Mouse (Mus musculus) kidney, embryonic 16.5 days (tissue): ENCODE measurements around the gene Tob2. TPM values are rescaled to one million over a fixed set of nuclear protein-coding genes. Genes with fewer than 3 reads are reported as not detected.

Experiments used
- ATAC-seq: fragments of 200-750 bp; cut with Nextera tagmentation; 2 replicates; pipeline ENCODE4 v1.8.0; 2017; ENCODE audit warnings: moderate TSS enrichment; ENCODE audit not compliant: low FRiP score, low TSS enrichment
- H3K27ac ChIP-seq: fragments of 300-500 bp; sonication (generic); 2 replicates; pipeline ENCODE4 v1.5.1; 2014; ENCODE audit warnings: low read length
- H3K27me3 ChIP-seq: fragments of 300-500 bp; sonication (generic); 2 replicates; pipeline ENCODE4 v1.6.1; 2014; ENCODE audit warnings: low read length, control low read depth, mixed read lengths; ENCODE audit not compliant: insufficient read depth
- H3K36me3 ChIP-seq: fragments of 300-500 bp; sonication (generic); 2 replicates; pipeline ENCODE4 v1.6.1; 2014; ENCODE audit warnings: low read length, control low read depth, mixed read lengths; ENCODE audit not compliant: insufficient read depth
- H3K4me1 ChIP-seq: fragments of 300-500 bp; sonication (generic); 2 replicates; pipeline ENCODE4 v1.6.1; 2014; ENCODE audit warnings: low read length, control low read depth, mixed read lengths; ENCODE audit not compliant: insufficient read depth
- H3K4me2 ChIP-seq: fragments of 300-500 bp; sonication (generic); replicated peaks from 2 replicates; pipeline ENCODE4 v1.6.1; 2014; ENCODE audit warnings: low read depth, low read length
- H3K4me3 ChIP-seq: fragments of 300-500 bp; sonication (generic); 2 replicates; pipeline ENCODE4 v1.5.1; 2014; ENCODE audit warnings: mild to moderate bottlenecking, low read length
- H3K9ac ChIP-seq: fragments of 300-500 bp; sonication (generic); replicated peaks from 2 replicates; pipeline ENCODE4 v1.6.1; 2014; ENCODE audit warnings: low read length
- H3K9me3 ChIP-seq: fragments of 300-500 bp; sonication (generic); 2 replicates; pipeline ENCODE4 v1.6.1; 2016; ENCODE audit warnings: low read length, control low read depth
- WGBS: fragments of 180-500 bp; shearing (Covaris S2); extraction: QIAGEN DNeasy Blood & Tissue Kit; methylation state at CpG from one replicate; pipeline ENCODE4 v1.1.7; 2014; 5-methylcytosine and 5-hydroxymethylcytosine counted together
- polyA plus RNA-seq: library from polyadenylated mRNA; unstranded; fragments of >200 nt; fragmentation: Nextera tagmentation; extraction: Ambion mirVana; gene quantifications from 2 replicates; pipeline ENCODE4 v1.2.1, GENCODE M21; 2015

The Tob2 gene
- polyA plus RNA-seq, 1 experiment from 2014 or later = 29.6 TPM

DNA sequence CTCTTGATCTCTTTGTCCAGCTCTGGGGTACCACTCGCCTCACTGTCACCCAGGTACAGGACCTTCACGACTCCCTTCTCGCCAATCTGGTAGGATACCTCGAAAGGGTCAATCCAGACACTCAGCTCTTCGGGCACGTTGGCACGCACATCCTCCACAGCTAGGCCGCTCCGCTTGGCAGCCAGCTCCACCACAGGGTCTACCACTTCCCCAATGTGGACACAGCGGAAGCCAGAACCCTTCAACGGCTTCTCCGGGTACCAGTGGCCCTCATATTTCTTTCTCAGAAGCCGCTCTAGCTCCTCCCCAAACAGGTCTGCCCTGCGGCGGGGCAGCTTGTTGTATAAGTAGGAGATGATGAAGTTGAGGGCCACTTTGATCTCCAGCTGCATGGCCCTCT is 7.2 kb downstream of the Tob2 start:
- H3K4me1 ChIP-seq = peaks cover 10% of the 10 kb centered on the region
- H3K9me3 ChIP-seq = no peaks in the 10 kb centered on the region
- H3K27ac ChIP-seq = no peak overlapping the region
- H3K4me2 ChIP-seq = no peak overlapping the region
- H3K9ac ChIP-seq = no peak overlapping the region
- no peak for ATAC-seq
- H3K4me3 ChIP-seq = no peak overlapping the region
- peaks cover 49% of the 10 kb centered on the region for H3K36me3 ChIP-seq
- no peaks in the 10 kb centered on the region for H3K27me3 ChIP-seq
- WGBS = 96% methylated on average over 15 of the region's 15 CpGs

- H3K4me2 ChIP-seq = no peak overlapping the region
- H3K36me3 ChIP-seq = peaks cover 49% of the 10 kb centered on the region
- no peaks in the 10 kb centered on the region for H3K9me3 ChIP-seq
- WGBS = 79% methylated on average over 14 of the region's 14 CpGs
- H3K27me3 ChIP-seq = no peaks in the 10 kb centered on the region
- H3K9ac ChIP-seq = no peak overlapping the region
- ATAC-seq = no peak
- H3K27ac ChIP-seq = no peak overlapping the region
- H3K4me1 ChIP-seq = peaks cover 12% of the 10 kb centered on the region
- no peak overlapping the region for H3K4me3 ChIP-seq
Observed at GRCm38 (mm10) chr15:81850718-81851117, 7.9 kb downstream of the Tob2 start.

GRCm38 (mm10) chr15:81849104-81849503 is 9.5 kb downstream of the Tob2 start:
- no peaks in the 10 kb centered on the region for H3K27me3 ChIP-seq
- no peak overlapping the region for H3K9ac ChIP-seq
- 86% methylated on average over 9 of the region's 9 CpGs for WGBS
- ATAC-seq = no peak
- no peak overlapping the region for H3K4me2 ChIP-seq
- peaks cover 43% of the 10 kb centered on the region for H3K36me3 ChIP-seq
- H3K4me1 ChIP-seq = peaks cover 11% of the 10 kb centered on the region; the same call in 1 of the 2 replicates
- no peak overlapping the region for H3K27ac ChIP-seq
- no peaks in the 10 kb centered on the region for H3K9me3 ChIP-seq
- H3K4me3 ChIP-seq = no peak overlapping the region

DNA sequence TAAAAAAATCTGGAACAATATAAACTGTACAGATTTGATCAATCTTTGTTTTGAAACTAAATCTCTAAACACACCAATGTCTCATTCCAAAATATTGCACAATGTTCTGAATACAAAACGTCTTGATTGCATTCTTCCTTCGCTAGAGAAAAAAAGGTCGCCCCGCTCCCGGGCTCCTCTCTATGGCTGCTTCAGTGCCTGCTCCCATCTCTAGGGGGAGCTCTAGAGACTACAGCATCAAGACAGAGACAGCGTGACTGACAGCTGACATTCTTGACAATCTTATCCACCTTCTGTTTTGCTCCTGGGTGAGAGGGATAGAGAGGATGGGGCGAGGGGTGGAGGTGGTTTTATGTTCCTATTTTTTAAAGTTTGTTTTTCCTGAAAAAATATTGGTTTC is 10.3 kb downstream of the Tob2 start:
- Histone ChIP-seq H3K27ac (no peak overlapping the region), H3K4me2 (no peak overlapping the region), H3K27me3 (no peaks in the 10 kb centered on the region), H3K36me3 (peaks cover 41% of the 10 kb centered on the region), H3K4me1 (peaks cover 11% of the 10 kb centered on the region; the same call in 1 of the 2 replicates), H3K4me3 (no peak overlapping the region), H3K9ac (no peak overlapping the region), H3K9me3 (no peaks in the 10 kb centered on the region)
- 49% methylated on average over 7 of the region's 7 CpGs for WGBS
- no peak for ATAC-seq

DNA sequence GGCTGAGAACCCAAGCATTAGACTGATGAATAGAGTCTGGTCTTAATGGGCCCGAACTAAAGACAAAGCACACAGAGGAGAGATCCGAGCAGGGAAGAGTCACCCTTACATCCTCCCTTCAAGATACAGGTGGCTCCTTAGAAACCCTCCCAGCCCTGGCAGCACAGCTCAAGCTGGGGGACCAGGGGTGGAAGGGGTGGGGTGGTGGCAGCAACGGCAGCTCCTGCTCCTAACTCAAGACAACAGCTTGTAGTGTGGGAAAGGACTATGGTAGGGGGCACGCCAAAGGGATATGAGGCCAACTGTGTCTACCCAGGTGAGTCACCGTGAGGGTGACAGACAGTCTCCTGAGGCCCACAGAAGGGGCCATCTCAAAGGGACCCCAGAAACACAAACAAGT is 10.7 kb downstream of the Tob2 start:
- ATAC-seq = no peak
- H3K36me3 ChIP-seq = peaks cover 40% of the 10 kb centered on the region

GRCm38 (mm10) chr15:81847161-81847560 is 11.4 kb downstream of the Tob2 start:
- no peaks in the 10 kb centered on the region for H3K27me3 ChIP-seq
- no peak overlapping the region for H3K4me2 ChIP-seq
- WGBS = 83% methylated on average over 4 of the region's 4 CpGs
- no peak for ATAC-seq
- peaks cover 33% of the 10 kb centered on the region for H3K36me3 ChIP-seq
- H3K27ac ChIP-seq = no peak overlapping the region
- no peaks in the 10 kb centered on the region for H3K9me3 ChIP-seq
- peaks cover 11% of the 10 kb centered on the region; the same call in 1 of the 2 replicates for H3K4me1 ChIP-seq
- H3K4me3 ChIP-seq = no peak overlapping the region
- H3K9ac ChIP-seq = no peak overlapping the region

More for the DNA sequence above, 10.7 kb downstream of the Tob2 start:
- no peak overlapping the region for H3K4me3 ChIP-seq
- H3K9me3 ChIP-seq = no peaks in the 10 kb centered on the region
- 86% methylated on average over 5 of the region's 5 CpGs for WGBS
- H3K27me3 ChIP-seq = no peaks in the 10 kb centered on the region
- H3K4me1 ChIP-seq = peaks cover 11% of the 10 kb centered on the region; the same call in 1 of the 2 replicates
- H3K9ac ChIP-seq = no peak overlapping the region
- H3K27ac ChIP-seq = no peak overlapping the region
- H3K4me2 ChIP-seq = no peak overlapping the region

GRCm38 (mm10) chr15:81846755-81847154 is 11.8 kb downstream of the Tob2 start:
- H3K27me3 ChIP-seq = no peaks in the 10 kb centered on the region
- H3K4me2 ChIP-seq = no peak overlapping the region
- no peak overlapping the region for H3K27ac ChIP-seq
- peaks cover 29% of the 10 kb centered on the region for H3K36me3 ChIP-seq
- H3K9me3 ChIP-seq = no peaks in the 10 kb centered on the region
- no peak overlapping the region for H3K4me3 ChIP-seq
- no peak overlapping the region for H3K9ac ChIP-seq
- WGBS = 90% methylated on average over 9 of the region's 9 CpGs
- ATAC-seq = no peak
- peaks cover 11% of the 10 kb centered on the region; the same call in 1 of the 2 replicates for H3K4me1 ChIP-seq

DNA sequence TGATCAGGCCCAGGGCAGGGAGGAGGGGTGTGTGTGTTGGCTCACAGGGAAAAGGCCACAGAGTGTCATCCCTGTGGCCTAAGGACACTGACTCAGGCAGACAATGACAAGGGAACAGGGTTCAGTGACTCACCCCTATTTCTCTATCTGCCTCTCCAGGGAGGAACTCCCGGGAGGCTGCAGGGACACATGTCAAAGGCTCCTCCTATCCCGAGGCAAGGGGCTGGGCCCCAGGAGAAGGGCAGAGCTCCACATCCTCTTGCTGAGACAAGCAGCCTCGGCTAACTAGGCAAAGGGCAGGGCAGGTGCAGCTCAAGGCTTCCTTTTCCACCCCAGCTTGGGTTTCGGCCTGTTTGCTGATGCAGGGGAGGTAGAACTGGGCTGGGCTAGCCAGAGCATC is 12.9 kb downstream of the Tob2 start:
- ATAC-seq = peak; percentile 55; the same call in 1 of the 2 replicates
- Histone ChIP-seq H3K9me3 (no peaks in the 10 kb centered on the region), H3K4me2 (no peak overlapping the region), H3K27me3 (no peaks in the 10 kb centered on the region), H3K36me3 (peaks cover 19% of the 10 kb centered on the region), H3K4me1 (peaks cover 11% of the 10 kb centered on the region; the same call in 1 of the 2 replicates), H3K4me3 (no peak overlapping the region), H3K27ac (peak overlapping the region; percentile 54), H3K9ac (no peak overlapping the region; the same call in 1 of the 2 replicates)
- 15% methylated on average over 4 of the region's 4 CpGs for WGBS

DNA sequence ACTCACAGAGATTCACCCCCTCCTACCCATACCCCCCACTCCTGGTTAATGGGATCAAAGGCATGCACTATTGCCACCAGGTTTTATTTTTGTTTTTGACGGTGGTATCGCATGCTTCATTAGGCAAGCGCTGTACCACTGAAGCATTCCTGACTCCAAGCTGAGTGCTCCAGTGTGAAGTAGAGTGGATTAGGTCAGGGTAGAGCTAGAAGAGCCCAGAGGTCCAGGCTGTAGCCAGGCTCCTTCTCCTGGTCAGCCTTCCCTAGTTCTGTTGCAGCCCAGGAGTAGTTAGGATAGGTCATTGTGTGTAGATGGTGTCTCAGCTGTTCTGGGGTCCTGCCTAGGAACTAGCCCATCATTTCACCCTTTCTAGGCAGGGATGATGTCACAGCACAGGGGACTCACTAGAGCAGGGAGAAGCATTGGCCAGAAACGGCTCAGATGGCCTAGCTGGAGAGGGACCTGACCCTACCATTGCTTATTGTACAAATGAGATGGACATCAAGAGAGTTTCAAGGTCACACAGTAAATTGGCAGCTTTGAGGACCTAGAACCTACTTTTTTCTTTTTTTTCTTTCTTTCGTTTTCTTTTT is 13.5 kb downstream of the Tob2 start:
- H3K4me2 ChIP-seq = no peak overlapping the region
- no peaks in the 10 kb centered on the region for H3K27me3 ChIP-seq
- no peak overlapping the region for H3K9ac ChIP-seq
- H3K36me3 ChIP-seq = peaks cover 13% of the 10 kb centered on the region
- peaks cover 11% of the 10 kb centered on the region; the same call in 1 of the 2 replicates for H3K4me1 ChIP-seq
- H3K9me3 ChIP-seq = no peaks in the 10 kb centered on the region
- ATAC-seq = peak; percentile 60
- H3K4me3 ChIP-seq = no peak overlapping the region
- 52% methylated on average over 5 of the region's 5 CpGs for WGBS
- peak overlapping the region; percentile 36; the same call in 1 of the 2 replicates for H3K27ac ChIP-seq

DNA sequence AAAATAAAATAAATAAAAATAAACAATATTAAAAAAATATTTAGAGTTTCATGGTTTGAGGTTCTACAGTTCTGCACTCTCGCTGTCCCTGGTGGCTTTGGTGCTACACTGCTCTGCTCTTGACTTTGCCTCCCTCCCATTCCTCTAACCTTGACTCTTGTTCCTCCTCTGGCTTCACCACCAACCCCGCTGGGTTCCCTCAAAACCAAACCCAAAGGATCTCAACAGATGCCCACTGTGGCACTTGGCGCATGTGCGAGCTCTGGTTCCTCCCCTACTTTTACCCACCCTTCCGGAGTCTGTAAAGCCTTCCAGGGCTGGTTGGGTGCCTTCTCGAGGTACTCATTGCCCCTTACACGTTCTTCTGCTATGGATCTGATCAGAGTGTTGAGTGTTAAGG is 16.3 kb downstream of the Tob2 start:
- no peak overlapping the region for H3K4me3 ChIP-seq
- no peaks in the 10 kb centered on the region for H3K36me3 ChIP-seq
- peaks cover 18% of the 10 kb centered on the region; the same call in 1 of the 2 replicates for H3K4me1 ChIP-seq
- H3K9ac ChIP-seq = no peak overlapping the region
- ATAC-seq = no peak
- 85% methylated on average over 7 of the region's 7 CpGs for WGBS
- no peaks in the 10 kb centered on the region for H3K9me3 ChIP-seq
- no peak overlapping the region for H3K4me2 ChIP-seq
- H3K27ac ChIP-seq = no peak overlapping the region
- no peaks in the 10 kb centered on the region for H3K27me3 ChIP-seq
